ENCODE assay signal across 9 mouse cellular contexts in genomic region chr16:38295349-38295930, GRCm38 (mm10). TPM values are rescaled to one million over a fixed set of nuclear protein-coding genes. Genes with fewer than 3 reads are reported as not detected.
A peak's percentile ranks its signal among the peaks of the same experiment; 100 is the strongest.
DNase-seq lines count a peak whose midpoint lies in the region; ATAC-seq lines count a peak whose summit lies in the region.
"Had no signal": no experiment of that assay in that cellular context is flagged by ENCODE, and none has a peak within 500 bp of the region (broad histone marks: within the 10 kb centered on the region; RNA-seq: fewer than 3 reads in every experiment).

No protein-coding gene starts in this region.

- 0 out of 2 replicates have a peak, but pooled peaks cover 7% of the 10 kb centered on the region for H3K4me1 ChIP-seq in liver, embryonic 15.5 days (replicated peaks)
- H3K4me1 ChIP-seq in liver, embryonic 12.5 days: peaks cover 4% of the 10 kb centered on the region; the same call in 1 of the 2 replicates
- H3K4me1 ChIP-seq in intestine, embryonic 16.5 days (ENCODE audit: control insufficient read depth, insufficient read depth, low read length): peaks cover 3% of the 10 kb centered on the region; the same call in 1 of the 2 replicates
- H3K4me1 ChIP-seq in forebrain, embryonic 13.5 days: no peaks in the 10 kb centered on the region

- no peaks in the 10 kb centered on the region for H3K36me3 ChIP-seq in liver, embryonic 15.5 days (replicated peaks)
- H3K36me3 ChIP-seq in liver, embryonic 12.5 days: no peaks in the 10 kb centered on the region
- H3K36me3 ChIP-seq in intestine, embryonic 16.5 days (ENCODE audit: control insufficient read depth, insufficient read depth, low read length): no peaks in the 10 kb centered on the region
- H3K36me3 ChIP-seq in forebrain, embryonic 13.5 days (ENCODE audit: poor library complexity, severe bottlenecking): no peaks in the 10 kb centered on the region

- DNase-seq in NIH3T3 (ENCODE audit: low read depth): peak; percentile 58

- no peak overlapping the region for H3K4me2 ChIP-seq in liver, embryonic 15.5 days
- H3K4me2 ChIP-seq in liver, embryonic 12.5 days: no peak overlapping the region
- peak overlapping the region; percentile 36 for H3K4me2 ChIP-seq in intestine, embryonic 16.5 days (ENCODE audit: low read depth, low read length)
- no peak overlapping the region for H3K4me2 ChIP-seq in forebrain, embryonic 13.5 days

- H3K9me3 ChIP-seq in liver, embryonic 15.5 days (replicated peaks): no peaks in the 10 kb centered on the region
- H3K9me3 ChIP-seq in liver, embryonic 12.5 days (replicated peaks): no peaks in the 10 kb centered on the region
- H3K9me3 ChIP-seq in intestine, embryonic 16.5 days (ENCODE audit: control insufficient read depth, low read length): no peaks in the 10 kb centered on the region
- H3K9me3 ChIP-seq in forebrain, embryonic 13.5 days (replicated peaks): no peaks in the 10 kb centered on the region

- H3K4me3 ChIP-seq in liver, embryonic 15.5 days (replicated peaks): no peak overlapping the region
- H3K4me3 ChIP-seq in liver, embryonic 12.5 days: no peak overlapping the region
- peak overlapping the region; percentile 17; the same call in 1 of the 2 replicates for H3K4me3 ChIP-seq in intestine, embryonic 16.5 days (ENCODE audit: low read length)
- no peak overlapping the region for H3K4me3 ChIP-seq in forebrain, embryonic 13.5 days

- no peak overlapping the region for H3K9ac ChIP-seq in liver, embryonic 15.5 days
- no peak overlapping the region for H3K9ac ChIP-seq in liver, embryonic 12.5 days
- peak overlapping the region; percentile 26; the same call in 1 of the 2 replicates for H3K9ac ChIP-seq in intestine, embryonic 16.5 days (ENCODE audit: low read depth, low read length)
- H3K9ac ChIP-seq in forebrain, embryonic 13.5 days: no peak overlapping the region

- H3K27ac ChIP-seq in liver, embryonic 15.5 days (replicated peaks): peak overlapping the region; percentile 38; the same call in 1 of the 2 replicates
- no peak overlapping the region for H3K27ac ChIP-seq in liver, embryonic 12.5 days
- peak overlapping the region; percentile 94 for H3K27ac ChIP-seq in intestine, embryonic 16.5 days (ENCODE audit: low read length)
- H3K27ac ChIP-seq in forebrain, embryonic 13.5 days: no peak overlapping the region

- no peak for ATAC-seq in liver, embryonic 15.5 days (ENCODE audit: insufficient read depth)
- no peak for ATAC-seq in liver, embryonic 12.5 days
- ATAC-seq in intestine, embryonic 16.5 days: peak; percentile 69
- ATAC-seq in megakaryocyte progenitor cell, adult 5-6 weeks (replicated peaks; ENCODE audit: poor library complexity): 0 out of 2 replicates have a peak, but pooled peaks have one; percentile 29
- ATAC-seq in forebrain, embryonic 13.5 days: no peak
- ATAC-seq in megakaryocyte, adult 5-6 weeks (ENCODE audit: poor library complexity, severe bottlenecking): no peak

- WGBS in liver, embryonic 15.5 days (ENCODE audit: insufficient replicate concordance): 31% methylated on average over 5 of the region's 5 CpGs
- 36% methylated on average over 5 of the region's 5 CpGs for WGBS in liver, embryonic 12.5 days (ENCODE audit: insufficient replicate concordance)
- WGBS in intestine, embryonic 16.5 days: 22% methylated on average over 5 of the region's 5 CpGs
- WGBS in forebrain, embryonic 13.5 days: 60% methylated on average over 5 of the region's 5 CpGs

- H3K27me3 ChIP-seq in liver, embryonic 15.5 days: no peaks in the 10 kb centered on the region
- no peaks in the 10 kb centered on the region for H3K27me3 ChIP-seq in liver, embryonic 12.5 days (replicated peaks)
- no peaks in the 10 kb centered on the region for H3K27me3 ChIP-seq in intestine, embryonic 16.5 days (replicated peaks; ENCODE audit: control insufficient read depth, insufficient read depth, low read length)
- no peaks in the 10 kb centered on the region for H3K27me3 ChIP-seq in forebrain, embryonic 13.5 days

RNA-seq across cellular contexts. Expression of gene Nr1i2, which starts 0.8 kb away (rescaled TPM):
- polyA plus RNA-seq in liver, embryonic 15.5 days (2015; fragmentation: Nextera tagmentation; extraction: Ambion mirVana): 4.8 and 5.3 TPM in 2 replicates
- 1.4 and 1.8 TPM in 2 replicates for polyA plus RNA-seq in liver, embryonic 12.5 days (2016; fragmentation: Nextera tagmentation; extraction: Ambion mirVana)
- polyA plus RNA-seq in intestine, embryonic 16.5 days (2015; fragmentation: Nextera tagmentation; extraction: Ambion mirVana): 17.4 and 17.9 TPM in 2 replicates
- total RNA-seq in megakaryocyte progenitor cell, adult 5-6 weeks (2015): not detected in 2 replicates
- not detected in 2 replicates for total RNA-seq in megakaryocyte progenitor cell, adult 5-6 weeks (2017)
- not detected in 2 replicates for polyA plus RNA-seq in forebrain, embryonic 13.5 days (2015; fragmentation: Nextera tagmentation; extraction: Ambion mirVana)
- total RNA-seq in megakaryocyte, adult 5-6 weeks (2015): not detected in 2 replicates
- total RNA-seq in megakaryocyte, adult 5-6 weeks (2017): not detected in 2 replicates
- total RNA-seq: layer of hippocampus, postnatal 25 days had no signal
- polyA plus RNA-seq: heart, embryonic 14.5 days had no signal

RNA-seq across cellular contexts. Expression of gene Maats1, which starts 46.5 kb away (rescaled TPM):
- 0.03 and 0.05 TPM in 2 replicates for polyA plus RNA-seq in liver, embryonic 15.5 days (2015; fragmentation: Nextera tagmentation; extraction: Ambion mirVana)
- 0.05 TPM in 1 of 2 replicates, not detected in the other for polyA plus RNA-seq in liver, embryonic 12.5 days (2016; fragmentation: Nextera tagmentation; extraction: Ambion mirVana)
- 0.18 and 0.31 TPM in 2 replicates for polyA plus RNA-seq in intestine, embryonic 16.5 days (2015; fragmentation: Nextera tagmentation; extraction: Ambion mirVana)
- total RNA-seq in megakaryocyte progenitor cell, adult 5-6 weeks (2015): not detected in 2 replicates
- total RNA-seq in megakaryocyte progenitor cell, adult 5-6 weeks (2017): not detected in 2 replicates
- 0.61 and 1.4 TPM in 2 replicates for polyA plus RNA-seq in forebrain, embryonic 13.5 days (2015; fragmentation: Nextera tagmentation; extraction: Ambion mirVana)
- not detected in 2 replicates for total RNA-seq in megakaryocyte, adult 5-6 weeks (2015)
- total RNA-seq in megakaryocyte, adult 5-6 weeks (2017): not detected in 2 replicates
- polyA plus RNA-seq: heart, embryonic 14.5 days had no signal

RNA-seq across cellular contexts. Expression of gene Cox17, which starts 51.4 kb away (rescaled TPM):
- polyA plus RNA-seq in liver, embryonic 15.5 days (2015; fragmentation: Nextera tagmentation; extraction: Ambion mirVana): 202 and 255 TPM in 2 replicates
- polyA plus RNA-seq in liver, embryonic 12.5 days (2016; fragmentation: Nextera tagmentation; extraction: Ambion mirVana): 404 and 417 TPM in 2 replicates
- 223 and 249 TPM in 2 replicates for polyA plus RNA-seq in intestine, embryonic 16.5 days (2015; fragmentation: Nextera tagmentation; extraction: Ambion mirVana)
- 95.3 and 110 TPM in 2 replicates for total RNA-seq in megakaryocyte progenitor cell, adult 5-6 weeks (2015)
- total RNA-seq in megakaryocyte progenitor cell, adult 5-6 weeks (2017): 294 and 340 TPM in 2 replicates
- 129 and 147 TPM in 2 replicates for polyA plus RNA-seq in forebrain, embryonic 13.5 days (2015; fragmentation: Nextera tagmentation; extraction: Ambion mirVana)
- 89.3 and 106 TPM in 2 replicates for total RNA-seq in megakaryocyte, adult 5-6 weeks (2015)
- total RNA-seq in megakaryocyte, adult 5-6 weeks (2017): 210 and 268 TPM in 2 replicates

RNA-seq across cellular contexts. Expression of gene Gm21987, which starts 51.4 kb away (rescaled TPM):
- not detected in 2 replicates for polyA plus RNA-seq in liver, embryonic 15.5 days (2015; fragmentation: Nextera tagmentation; extraction: Ambion mirVana)
- polyA plus RNA-seq in liver, embryonic 12.5 days (2016; fragmentation: Nextera tagmentation; extraction: Ambion mirVana): not detected in 2 replicates
- 0.54 and 1.6 TPM in 2 replicates for polyA plus RNA-seq in intestine, embryonic 16.5 days (2015; fragmentation: Nextera tagmentation; extraction: Ambion mirVana)
- not detected in 2 replicates for total RNA-seq in megakaryocyte progenitor cell, adult 5-6 weeks (2015)
- total RNA-seq in megakaryocyte progenitor cell, adult 5-6 weeks (2017): not detected in 2 replicates
- polyA plus RNA-seq in forebrain, embryonic 13.5 days (2015; fragmentation: Nextera tagmentation; extraction: Ambion mirVana): not detected in 2 replicates
- not detected in 2 replicates for total RNA-seq in megakaryocyte, adult 5-6 weeks (2015)
- total RNA-seq in megakaryocyte, adult 5-6 weeks (2017): not detected in 2 replicates

Comparison
In these comparisons a context has a peak if more than half of its experiments do, and no peak if none do; other contexts are left out.
1. H3K27ac ChIP-seq: peak in liver, embryonic 15.5 days (single experiment) and intestine, embryonic 16.5 days (single experiment); none in liver, embryonic 12.5 days (single experiment) and forebrain, embryonic 13.5 days (single experiment).
2. ATAC-seq: peak in intestine, embryonic 16.5 days (single experiment) and megakaryocyte progenitor cell, adult 5-6 weeks (single experiment); none in liver, embryonic 15.5 days (single experiment), liver, embryonic 12.5 days (single experiment), forebrain, embryonic 13.5 days (single experiment) and megakaryocyte, adult 5-6 weeks (single experiment).